Mouse (Mus musculus): Measurements from ENCODE around the gene Ajuba.

DNA sequence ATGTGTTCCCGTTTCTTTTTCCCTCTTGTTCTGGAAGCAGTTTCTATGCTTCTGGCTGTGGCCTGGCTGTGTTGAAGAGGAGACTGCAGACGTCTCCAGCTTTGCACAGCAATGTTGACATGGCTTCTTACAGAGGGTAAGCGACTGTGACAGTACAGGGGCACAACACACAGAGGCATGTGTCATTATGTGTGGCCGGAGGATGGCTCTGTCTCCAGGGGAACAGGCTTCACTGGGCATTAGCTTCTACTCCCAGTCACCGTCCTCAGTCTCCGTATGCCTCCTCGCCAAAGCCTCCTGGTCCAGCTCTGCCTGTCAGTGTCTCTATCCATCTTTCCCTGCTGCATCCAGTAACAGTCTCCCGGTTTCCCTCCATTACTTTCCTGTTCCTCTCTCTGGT, 29.9 kb upstream of the Ajuba start:
- TF ChIP-seq CTCF (IDR thresholded peaks at IDR 0.05) (no peak), EP300 (IDR thresholded peaks at IDR 0.05) (no peak)
